ENCODE assay signal across 14 mouse cellular contexts in the genomic region with DNA sequence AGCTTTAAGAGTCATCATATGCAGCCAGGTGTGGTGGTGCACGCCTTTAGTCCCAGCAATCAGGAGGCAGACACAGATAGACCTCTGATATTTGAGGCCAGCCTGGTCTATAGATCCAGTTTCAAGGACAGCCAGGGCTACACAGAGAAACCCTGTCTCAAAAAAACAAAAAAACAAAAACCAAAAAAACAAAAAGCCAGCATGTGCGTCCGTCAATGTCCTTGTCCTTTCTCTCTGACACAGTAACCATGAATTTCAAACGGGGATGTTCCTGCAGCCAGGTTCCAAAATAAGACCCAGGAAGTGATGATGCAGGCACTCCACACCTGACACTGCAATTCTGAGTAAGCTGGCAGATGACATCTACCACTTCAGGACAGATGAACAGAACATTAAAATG.
"Had no signal": no experiment of that assay in that cellular context is flagged by ENCODE, and none has a peak within 500 bp of the region (broad histone marks: within the 10 kb centered on the region; RNA-seq: fewer than 3 reads in every experiment).

No protein-coding gene starts in this region.

- DNase-seq: forebrain, postnatal 0 days; gastrocnemius, postnatal 10 days; gastrocnemius, postnatal 25 days; heart, adult 18-20 months; heart, postnatal 14 days; heart, postnatal 36 days; kidney, adult 11 months; kidney, adult 2 months; kidney, adult 9 months; kidney, postnatal 14 days; kidney, postnatal 36 days; layer of hippocampus, adult 9-11 months; layer of hippocampus, postnatal 36 days; left cerebral cortex, postnatal 4 days had no signal
